Mouse (Mus musculus): ENCODE results near the gene Olfr851. TPM values are rescaled to one million over a fixed set of nuclear protein-coding genes. Genes with fewer than 3 reads are reported as not detected.

The Olfr851 gene
- total RNA-seq (2015) (not detected in 2 replicates), total RNA-seq (2017) (not detected in 2 replicates)

GRCm38 (mm10) chr9:19492995-19493394 is at the start of gene Olfr851:
Gene Olfr851, plus strand, starts transcription at chr9:19493295.
- no peak for ATAC-seq (ENCODE audit: poor library complexity, severe bottlenecking)

GRCm38 (mm10) chr9:19478148-19478547 is 14.9 kb upstream of the Olfr851 start, which contains the start of gene Olfr850:
Gene Olfr850, minus strand, starts transcription at chr9:19478248.
- no peak for ATAC-seq (ENCODE audit: poor library complexity, severe bottlenecking)

- ATAC-seq (ENCODE audit: poor library complexity, severe bottlenecking) = no peak
Measured at GRCm38 (mm10) chr9:19540976-19541375, 47.9 kb downstream of the Olfr851 start, which contains the start of gene Olfr853. Gene Olfr853, minus strand, starts transcription at chr9:19541076.

Other genes starting within 250 kb of the Olfr851 start
- not detected in 2 replicates for gene Olfr843, start 241.3 kb upstream of the Olfr851 start, total RNA-seq (2015)
- not detected in 2 replicates for gene Olfr843, start 241.3 kb upstream of the Olfr851 start, total RNA-seq (2017)
- not detected in 2 replicates for gene Olfr844, start 176.9 kb upstream of the Olfr851 start, total RNA-seq (2015)
- gene Olfr844, start 176.9 kb upstream of the Olfr851 start, total RNA-seq (2017) = not detected in 2 replicates
- not detected in 2 replicates for gene Olfr845, start 156.8 kb upstream of the Olfr851 start, total RNA-seq (2015)
- not detected in 2 replicates for gene Olfr845, start 156.8 kb upstream of the Olfr851 start, total RNA-seq (2017)
- not detected in 2 replicates for gene Olfr846, start 129.3 kb upstream of the Olfr851 start, total RNA-seq (2015)
- gene Olfr846, start 129.3 kb upstream of the Olfr851 start, total RNA-seq (2017) = not detected in 2 replicates
- not detected in 2 replicates for gene Olfr847, start 114.6 kb upstream of the Olfr851 start, total RNA-seq (2015)
- gene Olfr847, start 114.6 kb upstream of the Olfr851 start, total RNA-seq (2017) = not detected in 2 replicates
- gene Olfr849, start 53.0 kb upstream of the Olfr851 start, total RNA-seq (2015) = not detected in 2 replicates
- not detected in 2 replicates for gene Olfr849, start 53.0 kb upstream of the Olfr851 start, total RNA-seq (2017)
- not detected in 2 replicates for gene Olfr850, start 15.0 kb upstream of the Olfr851 start, total RNA-seq (2015)
- gene Olfr850, start 15.0 kb upstream of the Olfr851 start, total RNA-seq (2017) = not detected in 2 replicates
- gene Olfr853, start 47.8 kb downstream of the Olfr851 start, total RNA-seq (2015) = not detected in 2 replicates
- not detected in 2 replicates for gene Olfr853, start 47.8 kb downstream of the Olfr851 start, total RNA-seq (2017)
- gene Olfr854, start 74.1 kb downstream of the Olfr851 start, total RNA-seq (2015) = not detected in 2 replicates
- gene Olfr854, start 74.1 kb downstream of the Olfr851 start, total RNA-seq (2017) = not detected in 2 replicates
- not detected in 2 replicates for gene Olfr855, start 89.3 kb downstream of the Olfr851 start, total RNA-seq (2015)
- gene Olfr855, start 89.3 kb downstream of the Olfr851 start, total RNA-seq (2017) = 0.11 TPM in 1 of 2 replicates, not detected in the other
- gene Zfp317, start 128.8 kb downstream of the Olfr851 start, total RNA-seq (2015) = 8.8 and 9.2 TPM in 2 replicates
- gene Zfp317, start 128.8 kb downstream of the Olfr851 start, total RNA-seq (2017) = 14.0 and 14.8 TPM in 2 replicates
- not detected in 2 replicates for gene Olfr857, start 216.1 kb downstream of the Olfr851 start, total RNA-seq (2015)
- gene Olfr857, start 216.1 kb downstream of the Olfr851 start, total RNA-seq (2017) = not detected in 2 replicates

All from megakaryocyte, adult 5-6 weeks (primary cell).